Mouse (Mus musculus) lung, postnatal 4 days (tissue): Measurements from ENCODE around the gene Speer2.

Source experiments
- DNase-seq, 2 experiments: peaks; one replicate each; pipeline ENCODE4 v3.0.0; 2021

Speer2 gene

GRCm38 (mm10) chr16:69863644-69864043, at the start of gene Speer2:
TSS of gene Speer2 (minus strand) at chr16:69863744.
- no peak for DNase-seq

- no peak for DNase-seq
These were observed 40.8 kb upstream of the Speer2 start for GRCm38 (mm10) chr16:69904303-69904702.

- DNase-seq = no peak
These were observed 17.2 kb upstream of the Speer2 start for GRCm38 (mm10) chr16:69880712-69881111.

- DNase-seq = no peak
These were observed 26.9 kb downstream of the Speer2 start for GRCm38 (mm10) chr16:69836628-69837027.

DNA sequence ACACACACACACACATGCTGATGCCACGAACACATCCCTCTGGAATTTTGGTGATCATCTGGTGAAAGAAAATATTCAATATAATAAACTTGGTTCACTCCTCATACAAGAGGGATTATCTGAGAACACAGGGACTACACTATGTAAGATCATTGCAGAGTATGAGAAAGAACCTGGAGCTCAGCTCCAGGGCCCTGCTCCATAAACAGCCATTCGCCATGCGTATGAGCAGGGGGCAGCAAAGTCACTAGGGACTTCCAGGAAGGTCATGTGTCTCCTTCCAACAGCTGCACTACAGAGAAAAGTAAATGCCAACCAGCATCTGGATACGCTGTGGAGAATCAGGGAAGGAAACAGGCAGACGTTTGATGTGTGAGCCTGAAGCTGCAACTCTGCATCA, 49.9 kb downstream of the Speer2 start:
- DNase-seq = no peak
